Mouse (Mus musculus): ENCODE results near the gene Hsf2bp. TPM values are rescaled to one million over a fixed set of nuclear protein-coding genes. Genes with fewer than 3 reads are reported as not detected.

Gene Hsf2bp
- polyA plus RNA-seq, 1 experiment = 34.3 TPM

DNA sequence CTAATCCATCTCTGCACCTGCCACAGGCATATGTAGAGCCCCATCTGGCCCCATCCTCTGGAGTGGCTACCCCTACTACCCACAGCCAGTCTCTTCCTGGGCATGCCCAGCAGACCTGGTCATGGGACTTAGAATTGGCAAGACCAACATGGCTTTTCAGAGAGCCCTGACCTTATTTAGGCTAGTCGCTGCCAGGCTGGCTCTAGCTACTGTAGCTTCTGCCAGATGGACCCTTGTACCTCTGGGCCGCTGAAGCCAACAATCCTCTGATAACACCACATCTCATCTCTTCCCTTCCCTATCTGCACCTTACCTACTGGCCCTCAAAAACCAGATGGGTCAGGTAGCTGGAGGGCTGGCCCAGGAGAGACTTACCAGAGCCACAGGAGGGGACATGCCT is 127.2 kb downstream of the Hsf2bp start:
- no peaks in the 10 kb centered on the region for H3K36me3 ChIP-seq (ENCODE audit: control insufficient read depth, insufficient read depth, low read length)
- TF ChIP-seq POLR2A (IDR thresholded peaks at IDR 0.05; ENCODE audit: control insufficient read depth, low read depth, low read length) (no peak), CTCF (IDR thresholded peaks at IDR 0.05; ENCODE audit: control insufficient read depth, insufficient read depth, insufficient replicate concordance, low read depth, low read length) (no peak)
- peaks cover 3% of the 10 kb centered on the region for H3K4me1 ChIP-seq (ENCODE audit: control insufficient read depth, insufficient read depth, low read length)

DNA sequence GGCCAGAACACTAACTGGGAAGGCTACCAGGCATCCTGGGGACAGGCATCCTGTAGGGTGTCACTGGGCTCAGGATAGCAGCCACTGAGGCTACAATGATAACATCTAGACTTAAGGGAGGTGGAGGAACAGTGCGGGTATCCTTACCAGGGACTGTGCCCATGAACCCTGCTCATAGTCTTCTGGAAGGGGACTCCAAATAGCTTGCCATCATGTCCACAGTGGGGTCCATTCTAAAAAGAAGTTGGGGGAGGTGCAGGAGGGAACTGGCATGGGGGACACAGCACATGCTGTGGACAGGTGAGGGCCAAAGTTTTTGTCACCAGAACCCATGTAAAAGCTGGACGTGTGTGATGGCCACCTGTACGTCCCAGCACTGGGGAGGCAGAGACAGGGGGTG is 129.7 kb downstream of the Hsf2bp start:
- Histone ChIP-seq H3K27ac (ENCODE audit: control insufficient read depth, insufficient read depth, low read depth, low read length) (no peak overlapping the region), H3K4me3 (ENCODE audit: control insufficient read depth, low read depth, low read length) (no peak overlapping the region)

More for the DNA sequence above, 127.2 kb downstream of the Hsf2bp start:
- Histone ChIP-seq H3K4me3 (ENCODE audit: control insufficient read depth, low read depth, low read length) (no peak overlapping the region), H3K27me3 (ENCODE audit: control insufficient read depth, insufficient read depth, low read length) (no peaks in the 10 kb centered on the region), H3K27ac (ENCODE audit: control insufficient read depth, insufficient read depth, low read depth, low read length) (no peak overlapping the region)

GRCm38 (mm10) chr17:31905791-31906211 is 130.3 kb downstream of the Hsf2bp start:
- no peak overlapping the region for H3K4me3 ChIP-seq (ENCODE audit: control insufficient read depth, low read depth, low read length)
- no peaks in the 10 kb centered on the region for H3K27me3 ChIP-seq (ENCODE audit: control insufficient read depth, insufficient read depth, low read length)
- no peaks in the 10 kb centered on the region for H3K4me1 ChIP-seq (ENCODE audit: control insufficient read depth, insufficient read depth, low read length)
- H3K27ac ChIP-seq (ENCODE audit: control insufficient read depth, insufficient read depth, low read depth, low read length) = no peak overlapping the region
- H3K36me3 ChIP-seq (ENCODE audit: control insufficient read depth, insufficient read depth, low read length) = no peaks in the 10 kb centered on the region
- TF ChIP-seq POLR2A (IDR thresholded peaks at IDR 0.05; ENCODE audit: control insufficient read depth, low read depth, low read length) (no peak), CTCF (IDR thresholded peaks at IDR 0.05; ENCODE audit: control insufficient read depth, insufficient read depth, insufficient replicate concordance, low read depth, low read length) (no peak)

More for the DNA sequence above, 129.7 kb downstream of the Hsf2bp start:
- no peaks in the 10 kb centered on the region for H3K4me1 ChIP-seq (ENCODE audit: control insufficient read depth, insufficient read depth, low read length)
- no peak for TF ChIP-seq CTCF (IDR thresholded peaks at IDR 0.05; ENCODE audit: control insufficient read depth, insufficient read depth, insufficient replicate concordance, low read depth, low read length)
- TF ChIP-seq POLR2A (IDR thresholded peaks at IDR 0.05; ENCODE audit: control insufficient read depth, low read depth, low read length) = no peak
- no peaks in the 10 kb centered on the region for H3K27me3 ChIP-seq (ENCODE audit: control insufficient read depth, insufficient read depth, low read length)
- H3K36me3 ChIP-seq (ENCODE audit: control insufficient read depth, insufficient read depth, low read length) = no peaks in the 10 kb centered on the region

- Histone ChIP-seq H3K27me3 (ENCODE audit: control insufficient read depth, insufficient read depth, low read length) (no peaks in the 10 kb centered on the region), H3K4me1 (ENCODE audit: control insufficient read depth, insufficient read depth, low read length) (no peaks in the 10 kb centered on the region), H3K27ac (ENCODE audit: control insufficient read depth, insufficient read depth, low read depth, low read length) (no peak overlapping the region), H3K36me3 (ENCODE audit: control insufficient read depth, insufficient read depth, low read length) (no peaks in the 10 kb centered on the region), H3K4me3 (ENCODE audit: control insufficient read depth, low read depth, low read length) (no peak overlapping the region)
- TF ChIP-seq POLR2A (IDR thresholded peaks at IDR 0.05; ENCODE audit: control insufficient read depth, low read depth, low read length) (no peak), CTCF (IDR thresholded peaks at IDR 0.05; ENCODE audit: control insufficient read depth, insufficient read depth, insufficient replicate concordance, low read depth, low read length) (no peak)
Measured at GRCm38 (mm10) chr17:31905201-31905790, 130.9 kb downstream of the Hsf2bp start.

DNA sequence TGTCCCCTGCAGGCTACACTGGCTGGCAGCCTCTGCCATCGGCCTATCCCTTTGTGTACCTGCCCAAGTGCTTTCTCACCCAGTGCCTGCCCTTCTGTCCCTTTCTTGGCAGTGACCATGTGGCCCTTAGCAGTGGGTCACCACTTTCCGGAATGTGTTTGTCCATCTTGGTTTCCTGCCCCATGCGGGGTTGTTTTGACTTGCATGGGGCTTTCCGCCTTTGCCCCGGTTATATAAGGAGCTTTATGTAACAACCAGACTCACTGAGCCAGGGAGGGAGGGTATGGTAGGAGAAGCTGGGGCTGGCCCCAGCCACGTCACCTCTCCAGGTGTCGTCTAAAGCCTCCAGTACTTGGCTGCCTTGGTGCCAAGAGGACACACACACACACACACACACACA is 132.1 kb downstream of the Hsf2bp start:
- Histone ChIP-seq H3K4me3 (ENCODE audit: control insufficient read depth, low read depth, low read length) (no peak overlapping the region), H3K36me3 (ENCODE audit: control insufficient read depth, insufficient read depth, low read length) (no peaks in the 10 kb centered on the region), H3K27me3 (ENCODE audit: control insufficient read depth, insufficient read depth, low read length) (no peaks in the 10 kb centered on the region), H3K4me1 (ENCODE audit: control insufficient read depth, insufficient read depth, low read length) (no peaks in the 10 kb centered on the region), H3K27ac (ENCODE audit: control insufficient read depth, insufficient read depth, low read depth, low read length) (no peak overlapping the region)
- TF ChIP-seq POLR2A (IDR thresholded peaks at IDR 0.05; ENCODE audit: control insufficient read depth, low read depth, low read length) = no peak
- TF ChIP-seq CTCF (IDR thresholded peaks at IDR 0.05; ENCODE audit: control insufficient read depth, insufficient read depth, insufficient replicate concordance, low read depth, low read length) = no peak

GRCm38 (mm10) chr17:31902630-31903198 is 133.4 kb downstream of the Hsf2bp start:
- Histone ChIP-seq H3K4me3 (ENCODE audit: control insufficient read depth, low read depth, low read length) (no peak overlapping the region), H3K36me3 (ENCODE audit: control insufficient read depth, insufficient read depth, low read length) (no peaks in the 10 kb centered on the region), H3K27me3 (ENCODE audit: control insufficient read depth, insufficient read depth, low read length) (no peaks in the 10 kb centered on the region), H3K27ac (ENCODE audit: control insufficient read depth, insufficient read depth, low read depth, low read length) (no peak overlapping the region), H3K4me1 (ENCODE audit: control insufficient read depth, insufficient read depth, low read length) (no peaks in the 10 kb centered on the region)
- TF ChIP-seq CTCF (IDR thresholded peaks at IDR 0.05; ENCODE audit: control insufficient read depth, insufficient read depth, insufficient replicate concordance, low read depth, low read length) (no peak), POLR2A (IDR thresholded peaks at IDR 0.05; ENCODE audit: control insufficient read depth, low read depth, low read length) (no peak)

- TF ChIP-seq POLR2A (IDR thresholded peaks at IDR 0.05; ENCODE audit: control insufficient read depth, low read depth, low read length) (no peak), CTCF (IDR thresholded peaks at IDR 0.05; ENCODE audit: control insufficient read depth, insufficient read depth, insufficient replicate concordance, low read depth, low read length) (no peak)
- no peak overlapping the region for H3K4me3 ChIP-seq (ENCODE audit: control insufficient read depth, low read depth, low read length)
- H3K27me3 ChIP-seq (ENCODE audit: control insufficient read depth, insufficient read depth, low read length) = no peaks in the 10 kb centered on the region
- H3K27ac ChIP-seq (ENCODE audit: control insufficient read depth, insufficient read depth, low read depth, low read length) = no peak overlapping the region
- no peaks in the 10 kb centered on the region for H3K36me3 ChIP-seq (ENCODE audit: control insufficient read depth, insufficient read depth, low read length)
- no peaks in the 10 kb centered on the region; the same call in 1 of the 2 replicates for H3K4me1 ChIP-seq (ENCODE audit: control insufficient read depth, insufficient read depth, low read length)
Measured at GRCm38 (mm10) chr17:31901461-31902204, 134.5 kb downstream of the Hsf2bp start.

Data from testis, adult 2 months (tissue).